18 mouse cellular contexts compared by ENCODE assay signal in genomic region chr5:84070976-84071375, GRCm38 (mm10).
"Had no signal": no experiment of that assay in that cellular context is flagged by ENCODE, and none has a peak within 500 bp of the region (broad histone marks: within the 10 kb centered on the region; RNA-seq: fewer than 3 reads in every experiment).

No protein-coding gene starts in this region.

- H3K4me1 ChIP-seq: lung, embryonic 15.5 days; megakaryocyte, embryonic 14.5 days; midbrain, embryonic 13.5 days; midbrain, embryonic 15.5 days; neural tube, embryonic 12.5 days; stomach, embryonic 15.5 days had no signal

- H3K27ac ChIP-seq: lung, embryonic 15.5 days; macrophage; midbrain, embryonic 13.5 days; midbrain, embryonic 15.5 days; neural tube, embryonic 12.5 days; stomach, embryonic 15.5 days; stomach, postnatal 0 days had no signal

- H3K9me3 ChIP-seq: lung, embryonic 15.5 days; megakaryocyte, embryonic 14.5 days; midbrain, embryonic 13.5 days; midbrain, embryonic 15.5 days; neural tube, embryonic 12.5 days; stomach, embryonic 15.5 days had no signal

- H3K36me3 ChIP-seq: lung, embryonic 15.5 days; midbrain, embryonic 13.5 days; midbrain, embryonic 15.5 days; neural tube, embryonic 12.5 days; stomach, embryonic 15.5 days had no signal

- H3K9ac ChIP-seq: liver, postnatal 0 days; lung, embryonic 15.5 days; midbrain, embryonic 13.5 days; midbrain, embryonic 15.5 days; neural tube, embryonic 12.5 days; stomach, embryonic 15.5 days had no signal

- ATAC-seq: liver, postnatal 0 days; lung, postnatal 0 days; midbrain, embryonic 13.5 days; midbrain, embryonic 15.5 days had no signal

- H3K4me3 ChIP-seq: lung, embryonic 15.5 days; megakaryocyte, embryonic 14.5 days; midbrain, embryonic 13.5 days; midbrain, embryonic 15.5 days; neural tube, embryonic 12.5 days; stomach, embryonic 15.5 days had no signal

- H3K27me3 ChIP-seq: lung, embryonic 15.5 days; megakaryocyte, embryonic 14.5 days; midbrain, embryonic 13.5 days; midbrain, embryonic 15.5 days; neural tube, embryonic 12.5 days; stomach, embryonic 15.5 days had no signal

- H3K4me2 ChIP-seq: lung, embryonic 15.5 days; midbrain, embryonic 11.5 days; midbrain, embryonic 13.5 days; midbrain, embryonic 15.5 days; neural tube, embryonic 12.5 days; stomach, embryonic 15.5 days had no signal

- DNase-seq: liver, postnatal 0 days; lung, adult 2 months; lung, postnatal 14 days; lung, postnatal 36 days; right cerebral cortex, postnatal 14 days; thymus, adult 2 months; thymus, postnatal 25 days; thymus, postnatal 4 days had no signal
